Mouse (Mus musculus): ENCODE data around the gene Csdc2.

DNA sequence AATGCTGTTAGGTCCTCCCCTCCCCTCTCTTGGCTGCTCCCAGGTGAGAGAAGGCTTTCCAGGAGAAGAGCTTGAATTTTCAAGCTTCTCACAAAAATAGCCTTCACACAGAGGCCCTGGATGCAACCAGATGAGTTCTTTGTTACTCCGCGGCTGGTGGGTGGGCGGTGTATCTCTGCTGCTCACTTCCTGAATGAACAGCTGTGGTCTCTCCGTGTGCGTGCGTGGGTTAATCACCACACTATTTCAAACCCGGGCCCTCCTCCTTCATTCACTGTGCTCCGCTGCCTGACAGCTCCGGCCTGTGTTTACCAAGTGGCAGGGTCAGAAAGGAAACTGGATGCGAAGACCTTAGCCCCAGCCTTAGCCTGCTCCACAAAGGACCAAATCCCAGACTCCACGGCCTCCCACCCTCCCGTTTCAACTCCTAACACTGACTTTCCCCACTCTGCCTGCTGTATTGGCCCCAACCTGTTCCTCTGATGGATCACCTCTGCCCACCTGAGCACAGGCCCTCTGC, 3.5 kb upstream of the Csdc2 start:
- TF ChIP-seq CHD2 (IDR thresholded peaks at IDR 0.05; ENCODE audit: low read depth, low read length) (no peak), ZNF384 (IDR thresholded peaks at IDR 0.05; ENCODE audit: low read depth, low read length) (no peak)
